Mouse (Mus musculus): ENCODE results near the gene Vmn1r54. TPM values are rescaled to one million over a fixed set of nuclear protein-coding genes. Genes with fewer than 3 reads are reported as not detected.
"Not testable (repeated sequence)": the region's sequence is repeated elsewhere in the genome, so short reads cannot be mapped to it uniquely, and the experiment has no call there.

The Vmn1r54 gene
- polyA plus RNA-seq (2015; fragmentation: Nextera tagmentation; extraction: Ambion mirVana), result not detected in 2 replicates

- no peaks in the 10 kb centered on the region for H3K4me1 ChIP-seq (replicated peaks; ENCODE audit: control insufficient read depth, insufficient read depth, low read length)
- no peaks in the 10 kb centered on the region for H3K36me3 ChIP-seq (ENCODE audit: control insufficient read depth, insufficient read depth)
- no peak within 1 kb of the TSS for H3K9ac ChIP-seq (ENCODE audit: low read depth, low read length)
- no peak within 1 kb of the TSS for H3K4me3 ChIP-seq (ENCODE audit: low read depth, low read length)
- no peak for TF ChIP-seq CTCF (IDR thresholded peaks at IDR 0.05; ENCODE audit: low read depth)
- H3K9me3 ChIP-seq (ENCODE audit: control insufficient read depth), result no peaks in the 10 kb centered on the region
- no peaks in the 10 kb centered on the region for H3K27me3 ChIP-seq (replicated peaks; ENCODE audit: control insufficient read depth, insufficient read depth, low read length)
- no peak for ATAC-seq
- no peak within 1 kb of the TSS for H3K4me2 ChIP-seq (replicated peaks; ENCODE audit: low read depth)
- no peak within 1 kb of the TSS for H3K27ac ChIP-seq (ENCODE audit: low read depth, low read length)
- WGBS, result 67% methylated on average over 1 of the region's 1 CpGs
Observed at GRCm38 (mm10) chr6:90246000-90246399, at the start of gene Vmn1r54. Gene Vmn1r54, plus strand, starts transcription at chr6:90246300.

- not testable (repeated sequence) for H3K36me3 ChIP-seq (ENCODE audit: control insufficient read depth, insufficient read depth); H3K9me3 ChIP-seq (ENCODE audit: control insufficient read depth); H3K27me3 ChIP-seq (replicated peaks; ENCODE audit: control insufficient read depth, insufficient read depth, low read length); H3K4me3 ChIP-seq (ENCODE audit: low read depth, low read length); H3K4me1 ChIP-seq (replicated peaks; ENCODE audit: control insufficient read depth, insufficient read depth, low read length); H3K27ac ChIP-seq (ENCODE audit: low read depth, low read length); ATAC-seq; H3K9ac ChIP-seq (ENCODE audit: low read depth, low read length); H3K4me2 ChIP-seq (replicated peaks; ENCODE audit: low read depth)
- WGBS, result 72% methylated on average over 1 of the region's 2 CpGs
Observed at GRCm38 (mm10) chr6:90202493-90202892, 43.6 kb upstream of the Vmn1r54 start, which contains the start of gene V1ra8. Gene V1ra8, plus strand, starts transcription at chr6:90202793.

- H3K9me3 ChIP-seq (ENCODE audit: control insufficient read depth), result no peaks in the 10 kb centered on the region
- no peak within 1 kb of the TSS for H3K27ac ChIP-seq (ENCODE audit: low read depth, low read length)
- H3K36me3 ChIP-seq (ENCODE audit: control insufficient read depth, insufficient read depth), result no peaks in the 10 kb centered on the region
- H3K4me2 ChIP-seq (replicated peaks; ENCODE audit: low read depth), result no peak within 1 kb of the TSS
- TF ChIP-seq CTCF (IDR thresholded peaks at IDR 0.05; ENCODE audit: low read depth), result no peak
- ATAC-seq, result no peak
- no peaks in the 10 kb centered on the region for H3K27me3 ChIP-seq (replicated peaks; ENCODE audit: control insufficient read depth, insufficient read depth, low read length)
- WGBS, result 94% methylated on average over 1 of the region's 1 CpGs
- no peaks in the 10 kb centered on the region for H3K4me1 ChIP-seq (replicated peaks; ENCODE audit: control insufficient read depth, insufficient read depth, low read length)
- H3K9ac ChIP-seq (ENCODE audit: low read depth, low read length), result no peak within 1 kb of the TSS
- no peak within 1 kb of the TSS for H3K4me3 ChIP-seq (ENCODE audit: low read depth, low read length)
Observed at GRCm38 (mm10) chr6:90224338-90224737, 21.8 kb upstream of the Vmn1r54 start, which contains the start of gene Vmn1r53. Gene Vmn1r53, minus strand, starts transcription at chr6:90224438.

GRCm38 (mm10) chr6:90232114-90232513, 14.0 kb upstream of the Vmn1r54 start:
- WGBS, result 76% methylated on average over 4 of the region's 4 CpGs
- H3K27ac ChIP-seq (ENCODE audit: low read depth, low read length); ATAC-seq: not testable (repeated sequence)

GRCm38 (mm10) chr6:90232681-90233080, 13.4 kb upstream of the Vmn1r54 start:
- Histone ChIP-seq H3K4me1 (replicated peaks; ENCODE audit: control insufficient read depth, insufficient read depth, low read length) (no peaks in the 10 kb centered on the region), H3K9ac (ENCODE audit: low read depth, low read length) (no peak overlapping the region), H3K4me3 (ENCODE audit: low read depth, low read length) (no peak overlapping the region), H3K27me3 (replicated peaks; ENCODE audit: control insufficient read depth, insufficient read depth, low read length) (no peaks in the 10 kb centered on the region), H3K4me2 (replicated peaks; ENCODE audit: low read depth) (no peak overlapping the region), H3K36me3 (ENCODE audit: control insufficient read depth, insufficient read depth) (no peaks in the 10 kb centered on the region), H3K9me3 (ENCODE audit: control insufficient read depth) (no peaks in the 10 kb centered on the region), H3K27ac (ENCODE audit: low read depth, low read length) (no peak overlapping the region)
- no peak for ATAC-seq
- WGBS, result 65% methylated on average over 27 of the region's 27 CpGs
- no peak for TF ChIP-seq CTCF (IDR thresholded peaks at IDR 0.05; ENCODE audit: low read depth)

More at GRCm38 (mm10) chr6:90232114-90232513, 14.0 kb upstream of the Vmn1r54 start:
- not testable (repeated sequence) for H3K4me3 ChIP-seq (ENCODE audit: low read depth, low read length); H3K4me2 ChIP-seq (replicated peaks; ENCODE audit: low read depth); H3K9me3 ChIP-seq (ENCODE audit: control insufficient read depth); H3K4me1 ChIP-seq (replicated peaks; ENCODE audit: control insufficient read depth, insufficient read depth, low read length); H3K9ac ChIP-seq (ENCODE audit: low read depth, low read length); H3K27me3 ChIP-seq (replicated peaks; ENCODE audit: control insufficient read depth, insufficient read depth, low read length); H3K36me3 ChIP-seq (ENCODE audit: control insufficient read depth, insufficient read depth)

- TF ChIP-seq CTCF (IDR thresholded peaks at IDR 0.05; ENCODE audit: low read depth), result no peak
- no peaks in the 10 kb centered on the region for H3K27me3 ChIP-seq (replicated peaks; ENCODE audit: control insufficient read depth, insufficient read depth, low read length)
- no peak overlapping the region for H3K4me2 ChIP-seq (replicated peaks; ENCODE audit: low read depth)
- H3K9ac ChIP-seq (ENCODE audit: low read depth, low read length), result no peak overlapping the region
- no peaks in the 10 kb centered on the region for H3K4me1 ChIP-seq (replicated peaks; ENCODE audit: control insufficient read depth, insufficient read depth, low read length)
- H3K4me3 ChIP-seq (ENCODE audit: low read depth, low read length), result no peak overlapping the region
- ATAC-seq, result no peak
- H3K9me3 ChIP-seq (ENCODE audit: control insufficient read depth), result no peaks in the 10 kb centered on the region
- no peak overlapping the region for H3K27ac ChIP-seq (ENCODE audit: low read depth, low read length)
- 72% methylated on average over 3 of the region's 3 CpGs for WGBS
- no peaks in the 10 kb centered on the region for H3K36me3 ChIP-seq (ENCODE audit: control insufficient read depth, insufficient read depth)
Observed at GRCm38 (mm10) chr6:90244019-90244418, 2.1 kb upstream of the Vmn1r54 start.

- ATAC-seq, result no peak
- H3K36me3 ChIP-seq (ENCODE audit: control insufficient read depth, insufficient read depth), result no peaks in the 10 kb centered on the region
- H3K27me3 ChIP-seq (replicated peaks; ENCODE audit: control insufficient read depth, insufficient read depth, low read length), result no peaks in the 10 kb centered on the region
- H3K9me3 ChIP-seq (ENCODE audit: control insufficient read depth), result no peaks in the 10 kb centered on the region
- peak; percentile 56 for TF ChIP-seq CTCF (IDR thresholded peaks at IDR 0.05; ENCODE audit: low read depth)
- H3K4me1 ChIP-seq (replicated peaks; ENCODE audit: control insufficient read depth, insufficient read depth, low read length), result no peaks in the 10 kb centered on the region
- H3K27ac ChIP-seq (ENCODE audit: low read depth, low read length), result no peak overlapping the region
- no peak overlapping the region for H3K4me3 ChIP-seq (ENCODE audit: low read depth, low read length)
- no peak overlapping the region for H3K9ac ChIP-seq (ENCODE audit: low read depth, low read length)
- H3K4me2 ChIP-seq (replicated peaks; ENCODE audit: low read depth), result no peak overlapping the region
- WGBS, result 52% methylated on average over 12 of the region's 12 CpGs
Observed at GRCm38 (mm10) chr6:90288265-90288664, 42.2 kb downstream of the Vmn1r54 start.
